Mouse (Mus musculus): ENCODE measurements around the gene Ncoa4. TPM values are rescaled to one million over a fixed set of nuclear protein-coding genes. Genes with fewer than 3 reads are reported as not detected.

Gene Ncoa4
- polyA plus RNA-seq, 1 experiment: 84.1 TPM

DNA sequence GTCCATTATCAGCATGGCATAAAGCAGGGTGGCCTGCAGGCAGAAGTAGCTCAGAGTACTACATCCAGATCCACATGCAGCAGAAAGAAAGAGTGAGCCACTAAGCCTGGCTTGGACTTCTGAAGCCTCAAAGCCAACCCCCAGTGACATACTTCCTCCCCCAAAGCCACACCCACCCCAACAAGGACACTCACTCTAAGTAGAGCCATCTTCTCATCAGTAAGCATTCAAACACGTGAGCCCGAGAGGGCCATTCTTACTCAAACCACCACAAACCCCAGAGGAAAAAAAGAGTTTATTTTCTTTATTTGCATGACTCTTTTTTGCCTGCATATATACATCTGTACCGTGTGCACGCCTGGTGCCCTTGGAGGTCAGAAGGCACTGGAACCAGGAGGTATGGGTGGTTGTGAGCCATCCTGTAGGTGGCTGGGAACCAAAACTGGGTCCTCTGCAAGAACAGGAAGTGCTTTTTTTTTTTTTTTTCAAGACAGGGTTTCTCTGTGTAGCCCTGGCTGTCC is 455 bp upstream of the Ncoa4 start:
- peak overlapping the region; percentile 57 for H3K27ac ChIP-seq (ENCODE audit: insufficient read depth, low read length)
- peaks cover 3% of the 10 kb centered on the region for H3K4me1 ChIP-seq (ENCODE audit: control insufficient read depth, insufficient read depth, low read length)
- TF ChIP-seq POLR2A (IDR thresholded peaks at IDR 0.05; ENCODE audit: low read depth, low read length) (peak; percentile 50), CTCF (IDR thresholded peaks at IDR 0.05; ENCODE audit: borderline replicate concordance, insufficient read depth, low read length) (no peak)
- H3K4me3 ChIP-seq (ENCODE audit: insufficient read depth, low read length): peak overlapping the region; percentile 34

DNA sequence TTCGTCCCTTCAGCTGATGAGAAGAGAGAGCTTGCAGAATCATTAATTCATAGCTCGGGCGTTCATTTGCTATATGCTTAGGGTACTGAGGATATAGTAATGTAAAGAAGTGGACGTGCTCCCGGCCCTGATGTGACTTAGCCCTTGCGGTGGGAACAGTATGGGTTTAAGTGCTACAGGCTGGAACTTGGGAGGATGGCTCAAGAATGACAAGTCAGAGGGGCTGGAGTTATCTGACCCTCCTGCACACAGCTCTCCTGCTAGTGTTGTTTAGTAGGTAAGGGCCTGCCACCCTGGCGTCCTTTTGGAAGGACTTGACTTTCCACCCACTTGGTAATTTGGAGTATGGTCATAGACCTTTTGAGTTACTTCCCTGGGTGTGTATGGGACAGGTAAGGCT is 898 bp downstream of the Ncoa4 start:
- no peak for TF ChIP-seq POLR2A (IDR thresholded peaks at IDR 0.05; ENCODE audit: low read depth, low read length)
- no peak for TF ChIP-seq CTCF (IDR thresholded peaks at IDR 0.05; ENCODE audit: borderline replicate concordance, insufficient read depth, low read length)
- Histone ChIP-seq H3K4me3 (ENCODE audit: insufficient read depth, low read length) (peak overlapping the region; percentile 89), H3K27ac (ENCODE audit: insufficient read depth, low read length) (peak overlapping the region; percentile 74; the same call in 1 of the 2 replicates)

DNA sequence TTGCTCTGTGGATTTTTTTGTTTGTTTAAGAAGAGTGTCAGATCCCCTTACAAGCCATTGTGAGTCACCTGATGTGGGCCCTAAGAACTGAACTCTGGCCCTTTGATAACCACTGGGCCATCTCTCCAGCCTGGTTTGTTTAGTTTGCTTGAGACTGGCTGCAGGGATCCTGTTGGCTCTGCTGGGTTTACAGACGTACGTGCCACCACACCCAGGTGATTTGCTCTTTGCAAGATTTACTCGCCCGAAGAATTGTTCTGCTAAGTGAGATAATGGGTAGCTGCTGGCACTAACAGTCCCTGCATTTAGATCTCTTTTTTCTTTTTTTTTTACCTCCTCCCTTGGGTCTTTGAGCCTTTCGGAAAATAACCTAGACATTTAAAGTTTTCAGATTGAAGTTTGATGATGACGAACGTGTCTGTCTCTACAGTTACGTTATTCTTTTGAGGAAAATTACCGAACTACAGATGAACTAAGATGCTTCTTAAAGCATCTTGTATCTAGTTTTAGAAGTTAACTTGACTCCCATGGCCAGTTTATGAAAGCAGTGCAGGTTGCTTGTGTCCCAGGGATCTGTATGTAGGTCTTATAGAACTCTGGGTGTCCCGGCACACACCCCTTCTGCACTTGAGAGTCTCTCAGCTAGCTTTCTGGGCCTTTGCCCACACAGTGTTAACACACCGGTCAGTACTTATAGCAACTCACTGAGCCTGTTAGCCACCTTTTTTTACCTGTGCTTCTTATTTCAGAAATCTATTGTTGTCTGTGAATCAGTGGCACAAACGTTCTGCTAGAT is 1.6 kb downstream of the Ncoa4 start:
- H3K27ac ChIP-seq (ENCODE audit: insufficient read depth, low read length): no peak overlapping the region
- H3K4me1 ChIP-seq (ENCODE audit: control insufficient read depth, insufficient read depth, low read length): peaks cover 3% of the 10 kb centered on the region
- peak overlapping the region; percentile 89 for H3K4me3 ChIP-seq (ENCODE audit: insufficient read depth, low read length)
- TF ChIP-seq CTCF (IDR thresholded peaks at IDR 0.05; ENCODE audit: borderline replicate concordance, insufficient read depth, low read length): no peak
- no peak for TF ChIP-seq POLR2A (IDR thresholded peaks at IDR 0.05; ENCODE audit: low read depth, low read length)

More for the DNA sequence above, 898 bp downstream of the Ncoa4 start:
- peaks cover 3% of the 10 kb centered on the region for H3K4me1 ChIP-seq (ENCODE audit: control insufficient read depth, insufficient read depth, low read length)

DNA sequence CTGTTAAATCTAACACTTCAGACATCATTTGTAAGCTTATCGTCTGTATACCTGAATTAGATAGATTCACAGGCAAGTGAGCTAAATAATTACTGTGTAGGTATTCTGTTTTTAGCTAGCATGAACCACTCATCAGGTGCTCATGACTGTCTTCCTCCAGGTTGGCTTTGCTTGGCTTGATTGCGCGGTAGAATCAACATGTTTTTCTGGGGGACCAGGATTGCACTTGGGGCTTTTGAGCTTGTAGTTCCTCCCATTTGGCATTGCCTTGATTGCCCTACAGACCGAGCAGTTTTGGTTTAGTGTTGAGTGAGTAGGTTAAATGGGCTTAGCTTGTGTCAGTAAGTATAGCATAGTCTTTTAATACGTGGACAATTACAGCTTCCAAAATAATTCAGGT is 2.6 kb downstream of the Ncoa4 start:
- TF ChIP-seq POLR2A (IDR thresholded peaks at IDR 0.05; ENCODE audit: low read depth, low read length) (no peak), CTCF (IDR thresholded peaks at IDR 0.05; ENCODE audit: borderline replicate concordance, insufficient read depth, low read length) (no peak)
- no peak overlapping the region for H3K4me3 ChIP-seq (ENCODE audit: insufficient read depth, low read length)

DNA sequence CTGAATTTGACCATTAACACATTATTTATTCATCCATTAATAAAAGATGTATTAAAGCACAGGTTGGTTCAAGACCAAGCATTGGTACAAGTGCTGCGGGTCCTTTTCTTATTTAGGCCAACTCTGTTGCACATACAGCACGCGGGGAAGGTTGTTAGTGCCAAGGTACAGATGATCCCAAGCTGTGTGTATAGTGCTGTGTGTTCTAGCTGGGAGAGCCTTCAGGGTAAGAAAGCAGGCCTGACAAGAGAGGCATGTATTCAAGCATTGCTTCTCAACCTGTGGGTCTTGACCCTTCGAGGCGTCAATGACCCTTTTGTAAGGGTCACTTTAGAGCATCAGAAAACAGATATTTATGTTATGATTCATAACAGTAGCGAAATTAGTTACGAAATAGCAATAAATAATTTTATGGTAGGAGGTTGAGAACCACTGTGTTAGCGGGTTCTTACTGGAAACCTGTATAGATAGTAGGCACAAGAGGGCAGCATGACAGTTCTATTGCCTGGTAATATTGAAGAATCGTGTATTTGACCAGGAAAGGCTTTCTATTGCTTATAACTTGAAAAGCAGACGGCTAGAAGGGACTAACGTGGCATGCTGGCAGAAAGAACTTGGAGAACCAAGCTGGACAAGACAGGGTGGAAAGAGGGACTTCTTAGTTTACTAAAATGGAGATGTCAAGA is 3.7 kb downstream of the Ncoa4 start:
- Histone ChIP-seq H3K4me3 (ENCODE audit: insufficient read depth, low read length) (no peak overlapping the region), H3K4me1 (ENCODE audit: control insufficient read depth, insufficient read depth, low read length) (peaks cover 11% of the 10 kb centered on the region), H3K27ac (ENCODE audit: insufficient read depth, low read length) (no peak overlapping the region)
- TF ChIP-seq POLR2A (IDR thresholded peaks at IDR 0.05; ENCODE audit: low read depth, low read length) (no peak), CTCF (IDR thresholded peaks at IDR 0.05; ENCODE audit: borderline replicate concordance, insufficient read depth, low read length) (no peak)

More for the DNA sequence above, 2.6 kb downstream of the Ncoa4 start:
- Histone ChIP-seq H3K27ac (ENCODE audit: insufficient read depth, low read length) (no peak overlapping the region), H3K4me1 (ENCODE audit: control insufficient read depth, insufficient read depth, low read length) (peaks cover 7% of the 10 kb centered on the region)

DNA sequence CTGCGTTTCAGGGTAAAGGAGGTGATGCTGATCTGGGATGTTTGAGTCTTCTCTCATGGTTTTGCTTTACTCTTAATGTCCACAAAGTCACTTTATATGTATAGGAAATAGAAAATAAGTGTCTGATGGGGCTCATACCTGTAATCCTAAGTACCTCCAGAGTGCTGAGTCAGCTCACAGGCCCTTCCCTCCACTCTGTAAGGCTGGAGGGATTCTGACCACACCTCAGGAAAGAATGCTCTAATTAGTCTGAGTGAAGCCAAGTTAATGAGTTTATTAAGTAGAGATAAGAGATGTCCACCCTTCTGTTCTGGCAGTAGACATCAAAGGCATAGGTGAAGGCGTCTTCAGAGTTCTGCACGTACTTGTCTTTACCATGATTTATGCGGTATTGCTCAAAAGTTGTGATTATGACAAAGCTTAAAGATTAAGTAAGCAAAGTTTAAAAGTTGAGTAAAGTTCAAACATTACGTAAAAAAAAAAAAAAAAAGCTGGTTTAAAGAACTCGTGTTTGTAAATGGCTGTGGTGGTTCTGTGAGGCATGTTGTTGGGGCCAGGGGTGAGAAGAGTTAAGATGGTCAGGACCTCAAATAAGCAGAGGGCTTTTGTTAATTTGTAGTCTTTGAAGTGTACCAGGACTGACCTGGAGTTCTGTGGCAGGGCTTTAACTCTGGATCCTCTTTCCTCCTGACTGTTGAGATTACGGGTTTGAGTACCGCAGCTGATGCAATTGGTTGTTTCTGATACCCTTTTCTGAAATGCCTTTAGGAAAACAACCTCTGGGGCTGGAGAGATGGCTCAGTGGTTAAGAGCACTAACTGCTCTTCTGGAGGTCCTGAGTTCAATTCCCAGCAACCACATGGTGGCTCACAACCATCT is 4.7 kb downstream of the Ncoa4 start:
- Histone ChIP-seq H3K4me1 (ENCODE audit: control insufficient read depth, insufficient read depth, low read length) (peaks cover 11% of the 10 kb centered on the region), H3K4me3 (ENCODE audit: insufficient read depth, low read length) (no peak overlapping the region), H3K27ac (ENCODE audit: insufficient read depth, low read length) (peak overlapping the region; percentile 86)
- TF ChIP-seq CTCF (IDR thresholded peaks at IDR 0.05; ENCODE audit: borderline replicate concordance, insufficient read depth, low read length) (no peak), POLR2A (IDR thresholded peaks at IDR 0.05; ENCODE audit: low read depth, low read length) (no peak)

DNA sequence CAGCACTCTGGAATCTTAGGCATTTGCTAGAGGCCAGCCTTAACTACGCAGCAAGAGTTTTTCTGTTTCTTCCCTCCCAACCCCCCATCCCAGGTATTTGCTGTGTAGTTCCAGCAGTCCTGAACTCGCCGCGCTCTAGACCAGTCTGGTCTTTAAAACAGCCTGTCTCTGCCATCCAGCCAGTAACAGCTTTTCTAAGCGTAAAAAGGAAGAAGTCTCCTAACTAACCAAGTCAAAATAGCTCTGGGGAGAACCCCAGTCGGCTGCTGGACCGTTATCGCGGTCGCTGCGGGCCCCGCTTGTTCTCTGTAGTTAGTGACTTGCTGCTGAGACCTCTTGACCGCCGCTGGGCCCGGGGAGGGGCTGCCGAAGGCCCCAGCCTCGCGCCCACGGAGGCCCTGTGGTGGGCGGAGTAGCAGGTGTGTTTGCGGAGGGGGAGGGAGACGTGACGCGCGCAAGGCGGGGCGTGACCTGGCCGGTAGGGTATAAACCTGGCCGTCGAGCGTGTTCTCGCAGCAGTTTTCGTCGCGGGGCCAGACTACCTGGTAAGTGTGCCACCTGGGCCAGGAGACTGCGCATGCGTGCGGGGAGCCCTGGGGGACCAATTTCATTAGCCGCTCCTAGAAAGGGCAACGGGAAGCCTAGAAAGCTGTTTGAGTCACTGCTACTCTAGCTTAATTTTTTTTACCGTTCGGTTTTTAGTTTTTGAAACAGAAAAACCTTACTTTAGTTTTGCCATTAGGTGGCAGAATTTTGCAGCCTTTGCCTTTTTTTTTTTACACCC is 5.8 kb downstream of the Ncoa4 start:
- peak overlapping the region; percentile 30 for H3K4me3 ChIP-seq (ENCODE audit: insufficient read depth, low read length)
- H3K27ac ChIP-seq (ENCODE audit: insufficient read depth, low read length): peak overlapping the region; percentile 86
- H3K4me1 ChIP-seq (ENCODE audit: control insufficient read depth, insufficient read depth, low read length): peaks cover 11% of the 10 kb centered on the region
- TF ChIP-seq CTCF (IDR thresholded peaks at IDR 0.05; ENCODE audit: borderline replicate concordance, insufficient read depth, low read length) (no peak), POLR2A (IDR thresholded peaks at IDR 0.05; ENCODE audit: low read depth, low read length) (no peak)

DNA sequence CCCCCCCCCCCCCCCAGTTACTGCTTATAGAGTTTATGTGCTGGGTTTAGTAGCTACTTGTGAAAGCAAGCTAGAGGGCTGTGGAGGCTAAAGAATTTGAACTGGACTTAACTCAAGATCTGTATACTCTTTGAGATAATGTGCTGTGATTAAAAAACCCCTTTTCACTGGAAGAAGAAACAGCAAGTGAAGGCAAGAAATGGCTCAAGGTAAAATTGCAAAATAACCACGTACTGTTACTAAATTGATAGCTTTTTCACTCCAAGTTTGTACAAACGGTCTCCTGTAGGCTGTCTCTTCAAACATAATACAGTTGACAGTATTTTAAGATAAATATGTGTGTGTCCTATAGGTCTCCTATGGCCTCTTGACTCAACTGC is 6.4 kb downstream of the Ncoa4 start:
- Histone ChIP-seq H3K4me3 (ENCODE audit: insufficient read depth, low read length) (peak overlapping the region; percentile 30), H3K27ac (ENCODE audit: insufficient read depth, low read length) (0 out of 2 replicates have a peak overlapping the region, but pooled peaks have one; percentile 22), H3K4me1 (ENCODE audit: control insufficient read depth, insufficient read depth, low read length) (peaks cover 10% of the 10 kb centered on the region)
- no peak for TF ChIP-seq CTCF (IDR thresholded peaks at IDR 0.05; ENCODE audit: borderline replicate concordance, insufficient read depth, low read length)
- TF ChIP-seq POLR2A (IDR thresholded peaks at IDR 0.05; ENCODE audit: low read depth, low read length): no peak

All from embryonic fibroblast, embryonic 13.5 days (primary cell).